Comparison of ENCODE assay signal across 8 mouse cellular contexts in the genomic region with DNA sequence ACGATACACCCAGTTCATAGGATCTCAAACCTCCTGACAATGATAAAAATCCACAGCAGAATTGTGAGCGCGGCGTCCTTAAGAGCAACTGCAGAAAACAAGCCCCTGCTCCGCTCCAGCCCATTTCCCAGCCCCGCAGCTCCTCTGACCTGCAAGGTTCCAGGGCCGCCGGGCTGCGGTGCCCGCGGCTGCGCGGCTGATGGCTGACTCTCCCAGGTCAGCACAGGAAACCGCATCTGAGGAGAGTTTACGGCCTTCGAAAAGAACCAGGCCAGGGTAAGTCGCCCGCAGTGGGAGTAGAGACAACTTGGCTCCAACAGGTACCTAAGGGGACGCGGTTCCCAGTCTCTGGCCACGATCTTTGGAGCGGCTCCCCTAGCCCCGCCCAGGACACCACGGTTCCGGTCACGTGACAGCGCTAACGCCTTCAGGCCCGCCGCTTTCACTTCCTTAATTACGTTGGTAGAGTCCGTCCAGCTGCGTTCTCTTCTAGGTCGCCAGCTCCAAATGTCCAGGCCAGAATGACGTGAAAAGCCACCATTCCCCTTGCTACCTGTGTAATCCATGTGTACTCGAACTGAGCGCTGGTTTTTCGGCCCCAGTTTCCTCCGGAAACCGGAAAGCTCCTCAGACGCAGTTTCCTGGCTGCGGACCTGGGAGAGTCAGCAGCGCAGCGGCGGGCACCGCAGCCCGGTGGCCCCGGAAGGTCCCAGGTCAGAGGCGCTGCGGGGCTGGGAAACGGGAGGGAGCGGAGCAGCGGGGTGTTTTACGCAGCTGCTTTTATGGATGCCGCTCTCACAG. TPM values are rescaled to one million over a fixed set of nuclear protein-coding genes. Genes with fewer than 3 reads are reported as not detected.
A peak's percentile ranks its signal among the peaks of the same experiment; 100 is the strongest.
DNase-seq lines count a peak whose midpoint lies in the region; ATAC-seq and TF ChIP-seq lines count a peak whose summit lies in the region.
"Not testable (repeated sequence)": the region's sequence is repeated elsewhere in the genome, so short reads cannot be mapped to it uniquely, and the experiment has no call there.

TSS of gene Zfp942 (minus strand) at position 358 of the 801 bp plus-strand sequence.
TSS of gene Zfp943 (plus strand) at position 446 of the 801 bp plus-strand sequence.

- peak within 1 kb of the TSS; percentile 57 for H3K4me3 ChIP-seq in hindbrain, embryonic 11.5 days (ENCODE audit: low read depth, low read length)
- peak within 1 kb of the TSS; percentile 66 for H3K4me3 ChIP-seq in lung, postnatal 0 days (ENCODE audit: low read depth, low read length)

- H3K27ac ChIP-seq in hindbrain, embryonic 11.5 days (ENCODE audit: low read depth, low read length) = peak within 1 kb of the TSS; percentile 78
- H3K27ac ChIP-seq in lung, postnatal 0 days (ENCODE audit: low read length) = peak within 1 kb of the TSS; percentile 77

- peak within 1 kb of the TSS; percentile 73 for H3K9ac ChIP-seq in hindbrain, embryonic 11.5 days (ENCODE audit: low read depth, low read length)
- H3K9ac ChIP-seq in lung, postnatal 0 days (replicated peaks; ENCODE audit: low read depth) = peak within 1 kb of the TSS; percentile 83

- not testable (repeated sequence) for H3K9me3 ChIP-seq in hindbrain, embryonic 11.5 days (ENCODE audit: control insufficient read depth, low read length); lung, postnatal 0 days (ENCODE audit: low read length)

- peak; percentile 99 for ATAC-seq in hindbrain, embryonic 11.5 days (ENCODE audit: low FRiP score)
- ATAC-seq in lung, postnatal 0 days = peak; percentile 98

- H3K4me2 ChIP-seq in hindbrain, embryonic 11.5 days (replicated peaks; ENCODE audit: low read depth, low read length) = peak within 1 kb of the TSS; percentile 37
- H3K4me2 ChIP-seq in lung, postnatal 0 days (replicated peaks; ENCODE audit: low read depth, low read length) = peak within 1 kb of the TSS; percentile 59

- H3K27me3 ChIP-seq in hindbrain, embryonic 11.5 days (ENCODE audit: control insufficient read depth, insufficient read depth, low read length); lung, postnatal 0 days (replicated peaks; ENCODE audit: insufficient read depth, low read length): not testable (repeated sequence)

- H3K4me1 ChIP-seq in hindbrain, embryonic 11.5 days (replicated peaks; ENCODE audit: control insufficient read depth, insufficient read depth, low read length); lung, postnatal 0 days (ENCODE audit: insufficient read depth, low read depth, low read length): not testable (repeated sequence)

- peak; percentile 73 for DNase-seq in MN1 (ENCODE audit: low spot score)
- DNase-seq in cerebellum, adult 9-11 months = peak; percentile 79
- peak; percentile 33 to 73 for DNase-seq in frontal cortex, adult 2 months (ENCODE audit: extremely low spot score in 1 of 2, low spot score in 1 of 2)
- peak; percentile 74 for DNase-seq in hindbrain, embryonic 11.5 days (ENCODE audit: low spot score)
- DNase-seq in layer of hippocampus, postnatal 10 days (ENCODE audit: low spot score in 2 of 2) = peak; percentile 77 to 80
- DNase-seq in lung, postnatal 0 days (ENCODE audit: low spot score) = peak; percentile 69
- DNase-seq in ovary, postnatal 10 days (ENCODE audit: low spot score) = peak; percentile 64
- peak; percentile 79 for DNase-seq in thymus, postnatal 0 days (ENCODE audit: low spot score)

- under 1% methylated on average over 39 of the region's 55 CpGs for WGBS in hindbrain, embryonic 11.5 days
- WGBS in lung, postnatal 0 days = under 1% methylated on average over 39 of the region's 55 CpGs

- H3K36me3 ChIP-seq in hindbrain, embryonic 11.5 days (ENCODE audit: control insufficient read depth, insufficient read depth, low read length); lung, postnatal 0 days (ENCODE audit: insufficient read depth, low read length): not testable (repeated sequence)

- TF ChIP-seq CTCF in lung, postnatal 0 days (IDR thresholded peaks at IDR 0.05) = not testable (repeated sequence)

- TF ChIP-seq EP300 in lung, postnatal 0 days (IDR thresholded peaks at IDR 0.05) = not testable (repeated sequence)

RNA-seq across cellular contexts. Expression of gene Zfp942, which starts in this region (rescaled TPM):
- polyA plus RNA-seq in frontal cortex, adult 2 months (2012; rRNA removed) = 10.5 and 11.7 TPM in 2 replicates
- polyA plus RNA-seq in hindbrain, embryonic 11.5 days (2014; fragmentation: Nextera tagmentation; extraction: Ambion mirVana) = 27.2 and 27.9 TPM in 2 replicates
- 10 to 100 TPM; 19.1 to 20.6 TPM for total RNA-seq in layer of hippocampus, postnatal 10 days (2021)
- polyA plus RNA-seq in lung, postnatal 0 days (2015; fragmentation: Nextera tagmentation; extraction: Ambion mirVana) = 9.5 and 10.5 TPM in 2 replicates
- polyA plus RNA-seq in thymus, postnatal 0 days (2015; fragmentation: Nextera tagmentation; extraction: Ambion mirVana) = 21.9 and 24.9 TPM in 2 replicates

RNA-seq across cellular contexts. Expression of gene Zfp943, which starts in this region (rescaled TPM):
- 15.8 and 17.1 TPM in 2 replicates for polyA plus RNA-seq in frontal cortex, adult 2 months (2012; rRNA removed)
- 21.5 and 24.7 TPM in 2 replicates for polyA plus RNA-seq in hindbrain, embryonic 11.5 days (2014; fragmentation: Nextera tagmentation; extraction: Ambion mirVana)
- total RNA-seq in layer of hippocampus, postnatal 10 days (2021) = 10 to 100 TPM; 17.8 to 19.9 TPM
- polyA plus RNA-seq in lung, postnatal 0 days (2015; fragmentation: Nextera tagmentation; extraction: Ambion mirVana) = 12.0 and 12.6 TPM in 2 replicates
- 17.2 and 18.5 TPM in 2 replicates for polyA plus RNA-seq in thymus, postnatal 0 days (2015; fragmentation: Nextera tagmentation; extraction: Ambion mirVana)

Comparison
In these comparisons a context has a peak if more than half of its experiments do, and no peak if none do; other contexts are left out.
1. Peak in every context shown above with its lines: DNase-seq, ATAC-seq, H3K4me3 ChIP-seq and H3K27ac ChIP-seq.